Mouse (Mus musculus): Measurements from ENCODE around the gene Aspdh.

The Aspdh gene

DNA sequence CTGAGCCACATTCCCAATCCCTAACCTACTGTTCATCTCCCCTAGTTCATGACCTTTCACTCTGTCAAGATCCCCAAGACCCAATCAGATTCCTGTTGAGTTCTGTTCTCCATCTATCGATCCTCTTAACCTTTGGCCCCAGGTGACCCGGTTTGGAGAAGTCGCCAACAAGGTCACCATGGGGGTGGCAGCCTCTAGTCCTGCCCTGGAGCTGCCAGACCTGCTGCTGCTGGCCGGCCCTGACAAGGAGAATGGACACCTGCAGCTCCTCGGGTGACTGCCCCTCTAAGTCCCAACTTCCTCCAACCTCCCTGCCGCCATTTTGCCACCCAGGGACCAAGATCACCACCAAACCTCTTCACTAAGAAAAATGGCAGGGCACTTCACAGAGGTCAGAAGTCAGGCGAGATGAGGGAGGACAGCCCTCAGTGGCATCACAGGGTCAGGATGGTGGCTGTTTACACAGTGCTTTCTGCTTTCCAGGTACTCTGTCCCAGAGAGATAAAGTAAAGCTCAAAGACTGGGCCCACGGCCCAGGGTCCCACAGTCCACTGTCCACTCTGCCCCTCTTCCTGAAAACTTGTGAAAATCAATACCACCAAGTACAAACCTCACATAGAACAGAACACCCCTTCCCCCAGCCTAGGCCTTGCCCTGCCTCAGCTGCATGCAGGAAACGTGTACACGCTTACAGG is 32.3 kb downstream of the Aspdh start:
- no peak for DNase-seq (ENCODE audit: extremely low spot score, low read depth, low spot score)

- DNase-seq (ENCODE audit: extremely low spot score, low read depth, low spot score), result no peak
Measured at GRCm38 (mm10) chr7:44498922-44499321, 33.7 kb downstream of the Aspdh start.

DNA sequence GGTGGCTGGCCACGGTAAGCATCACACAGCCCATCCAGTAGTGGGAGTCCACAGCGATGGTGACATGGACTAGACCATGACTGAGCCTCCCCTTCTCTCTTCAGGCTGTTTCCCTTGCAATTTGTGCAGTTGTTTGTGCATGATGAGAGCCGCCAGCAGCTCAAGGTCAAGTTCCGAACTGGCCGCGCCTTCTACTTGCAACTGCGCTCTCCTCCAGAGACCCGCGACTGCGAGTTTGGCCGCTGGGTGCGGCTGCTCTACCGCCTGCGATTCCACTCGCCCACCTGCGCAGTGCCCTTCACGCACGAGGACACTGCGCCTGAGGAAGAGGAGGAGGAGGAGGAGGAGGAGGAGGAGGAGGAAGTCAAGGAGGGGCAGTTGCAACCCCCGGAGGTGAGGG is 34.9 kb downstream of the Aspdh start:
- no peak for DNase-seq (ENCODE audit: extremely low spot score, low read depth, low spot score)

GRCm38 (mm10) chr7:44501563-44502115 is 36.4 kb downstream of the Aspdh start:
- DNase-seq (ENCODE audit: extremely low spot score, low read depth, low spot score), result no peak

GRCm38 (mm10) chr7:44507491-44507890 is 42.3 kb downstream of the Aspdh start:
- DNase-seq (ENCODE audit: extremely low spot score, low read depth, low spot score), result no peak

Measured in hindlimb bud, embryonic 11.5 days (tissue).